Mouse (Mus musculus) forebrain, postnatal 0 days (tissue): ENCODE results near the gene Iqschfp. TPM values are rescaled to one million over a fixed set of nuclear protein-coding genes. Genes with fewer than 3 reads are reported as not detected.

Experiments used
- ATAC-seq: fragments of 200-750 bp; cut with Nextera tagmentation; 2 replicates; pipeline ENCODE4 v1.8.0; 2017; ENCODE audit warnings: mild to moderate bottlenecking, moderate library complexity
- DNase-seq: peaks from one replicate; pipeline ENCODE4 v3.0.0-alpha.2; 2015
- H3K27ac ChIP-seq: fragments of 300-500 bp; sonication (generic); 2 replicates; pipeline ENCODE4 v1.5.1; 2014; ENCODE audit warnings: low read depth, mild to moderate bottlenecking, antibody characterized with exemption, low read length, moderate library complexity, mixed read lengths
- H3K27me3 ChIP-seq: fragments of 300-500 bp; sonication (generic); 2 replicates; pipeline ENCODE4 v1.6.1; 2014; ENCODE audit warnings: mild to moderate bottlenecking, low read length, mixed read lengths; ENCODE audit not compliant: insufficient read depth
- H3K36me3 ChIP-seq: fragments of 300-500 bp; sonication (generic); 2 replicates; pipeline ENCODE4 v1.6.1; 2014; ENCODE audit warnings: mild to moderate bottlenecking, moderate library complexity; ENCODE audit not compliant: insufficient read depth
- H3K4me1 ChIP-seq: fragments of 300-500 bp; sonication (generic); 2 replicates; pipeline ENCODE4 v1.6.1; 2014; ENCODE audit warnings: antibody characterized with exemption; ENCODE audit not compliant: insufficient read depth
- H3K4me2 ChIP-seq: fragments of 300-500 bp; sonication (generic); 2 replicates; pipeline ENCODE4 v1.6.1; 2014; ENCODE audit warnings: low read depth, mild to moderate bottlenecking, moderate library complexity
- H3K4me3 ChIP-seq: fragments of 300-500 bp; sonication (generic); 2 replicates; pipeline ENCODE4 v1.5.1; 2014; ENCODE audit warnings: low read depth, low read length, mixed read lengths
- H3K9ac ChIP-seq: fragments of 300-500 bp; sonication (generic); 2 replicates; pipeline ENCODE4 v1.6.1; 2014; ENCODE audit warnings: mild to moderate bottlenecking
- H3K9me3 ChIP-seq: fragments of 300-500 bp; sonication (generic); 2 replicates; pipeline ENCODE4 v1.6.1; 2016; ENCODE audit warnings: low read length
- CTCF ChIP-seq: sonication (generic); IDR thresholded peaks from 2 replicates; pipeline ENCODE4 v1.5.1; 2016; ENCODE audit warnings: antibody characterized with exemption, control low read depth, low read depth
- WGBS: fragments of 180-500 bp; shearing (Covaris S2); extraction: QIAGEN DNeasy Blood & Tissue Kit; methylation state at CpG from one replicate; pipeline ENCODE4 v1.1.7; 2014; 5-methylcytosine and 5-hydroxymethylcytosine counted together
- polyA plus RNA-seq: library from polyadenylated mRNA; unstranded; fragments of >200 nt; fragmentation: Nextera tagmentation; extraction: Ambion mirVana; gene quantifications from 2 replicates; pipeline ENCODE4 v1.2.1, GENCODE M21; 2015
- total RNA-seq: library from RNA; depleted of rRNA; stranded (reverse); fragments of >200 nt; gene quantifications from 2 replicates; pipeline ENCODE4 v1.2.3, GENCODE M21; 2014

The Iqschfp gene
- total and polyA plus RNA-seq, 2 experiments from 2014 or later: 6.6 to 8.8 TPM

DNA sequence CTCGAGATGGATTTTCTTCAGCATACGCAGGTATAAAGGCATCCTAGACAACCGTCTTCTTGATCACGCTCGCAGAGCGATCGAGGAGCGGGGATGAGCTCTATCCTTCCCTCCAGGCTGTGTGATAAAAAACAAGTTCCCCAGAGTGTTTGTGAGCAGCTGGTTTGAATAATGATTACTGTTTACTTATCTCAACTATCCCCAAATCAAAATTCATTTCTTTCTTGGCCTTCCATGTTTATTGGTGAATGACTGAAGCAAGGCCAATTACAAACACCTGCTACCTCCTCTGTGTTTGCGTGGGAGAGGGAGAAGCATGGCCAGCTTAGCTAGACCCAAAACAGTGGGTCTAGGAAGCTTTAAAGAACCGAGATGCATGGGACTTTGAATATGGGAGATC, 712.9 kb downstream of the Iqschfp start:
- no peak overlapping the region for H3K4me2 ChIP-seq
- no peaks in the 10 kb centered on the region for H3K36me3 ChIP-seq
- H3K27ac ChIP-seq: 0 out of 2 replicates have a peak overlapping the region, but pooled peaks have one; percentile 0
- H3K9me3 ChIP-seq: no peaks in the 10 kb centered on the region
- 54% methylated on average over 10 of the region's 10 CpGs for WGBS
- DNase-seq (no peak), ATAC-seq (peak; percentile 34)
- no peak overlapping the region for H3K4me3 ChIP-seq
- no peaks in the 10 kb centered on the region for H3K4me1 ChIP-seq
- TF ChIP-seq CTCF: no peak
- H3K27me3 ChIP-seq: no peaks in the 10 kb centered on the region
- no peak overlapping the region for H3K9ac ChIP-seq

DNA sequence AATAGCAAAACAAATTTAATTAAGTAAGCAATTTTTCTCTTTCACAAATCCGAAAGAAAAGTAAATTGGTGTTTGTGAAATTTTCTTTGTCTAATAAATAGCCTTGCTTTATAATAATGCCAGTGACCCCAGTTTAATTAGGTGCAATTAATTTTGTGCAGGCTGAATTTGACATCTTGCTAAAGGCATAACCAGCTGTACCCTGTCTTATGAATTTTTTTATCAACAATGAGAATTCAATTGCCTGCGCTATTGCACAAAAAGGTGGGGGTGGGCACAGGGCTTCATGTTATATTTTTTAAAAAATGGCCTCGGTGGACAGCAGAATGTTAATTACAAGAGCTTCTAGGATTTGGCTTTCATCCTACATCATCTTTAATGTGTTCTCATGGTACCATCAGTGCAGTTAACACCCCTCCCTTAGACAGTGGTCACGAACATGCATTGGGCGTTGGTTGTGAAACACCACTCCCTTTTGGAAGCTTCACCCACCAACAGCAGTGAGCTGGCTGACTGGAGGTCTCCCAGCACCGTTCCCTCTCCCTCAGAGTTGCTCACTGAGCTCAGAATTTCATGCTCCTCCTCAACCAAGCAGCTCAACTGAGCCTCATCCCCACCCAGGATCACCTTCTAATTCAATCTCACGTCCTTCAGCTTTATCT, 714.0 kb downstream of the Iqschfp start:
- no peaks in the 10 kb centered on the region for H3K9me3 ChIP-seq
- H3K9ac ChIP-seq: no peak overlapping the region
- TF ChIP-seq CTCF: no peak
- DNase-seq (no peak), ATAC-seq (no peak)
- WGBS: 63% methylated on average over 7 of the region's 7 CpGs
- no peaks in the 10 kb centered on the region for H3K27me3 ChIP-seq
- no peak overlapping the region for H3K4me3 ChIP-seq
- no peak overlapping the region for H3K4me2 ChIP-seq
- peak overlapping the region; percentile 29; the same call in 1 of the 2 replicates for H3K27ac ChIP-seq
- H3K36me3 ChIP-seq: no peaks in the 10 kb centered on the region
- no peaks in the 10 kb centered on the region for H3K4me1 ChIP-seq

DNA sequence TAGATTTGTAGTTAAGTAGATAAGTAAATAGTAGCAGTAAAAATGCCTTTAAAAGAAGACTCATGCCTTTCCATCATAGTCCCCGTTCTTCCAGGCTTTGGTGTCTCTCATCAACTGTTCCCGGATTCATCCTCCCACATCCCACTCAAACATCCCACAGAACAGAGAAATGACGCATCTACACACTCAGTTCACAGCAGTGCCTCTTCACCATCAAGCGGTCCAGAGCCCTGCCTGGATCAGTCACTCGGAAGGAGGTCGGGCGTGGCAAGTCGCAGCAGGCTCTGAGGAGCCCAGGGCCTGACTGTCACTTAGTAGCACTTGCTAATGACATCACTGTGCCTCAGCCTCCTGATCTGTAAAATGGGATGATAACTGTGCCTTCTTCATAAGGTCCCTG, 714.7 kb downstream of the Iqschfp start:
- WGBS: 93% methylated on average over 8 of the region's 8 CpGs
- DNase-seq: no peak

DNA sequence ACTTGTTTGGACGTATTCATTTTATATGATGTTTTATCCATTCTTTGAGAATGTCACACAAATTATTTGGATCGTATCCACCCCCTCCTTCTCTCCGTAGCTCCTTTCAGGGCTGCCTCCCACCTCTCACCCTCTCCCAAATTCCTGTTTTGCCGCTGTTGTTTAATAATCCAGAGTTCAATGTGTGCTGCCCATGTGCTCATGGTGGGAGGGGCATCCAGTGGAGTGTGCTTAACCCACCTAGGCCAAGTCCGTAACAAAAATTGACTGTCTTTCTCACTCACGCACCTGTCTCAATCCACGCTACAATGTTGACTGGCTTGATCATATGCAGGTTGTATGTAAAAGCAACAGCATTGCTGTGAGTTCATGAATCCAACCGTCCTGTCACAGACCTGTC, 715.3 kb downstream of the Iqschfp start:
- Histone ChIP-seq H3K4me1 (no peaks in the 10 kb centered on the region), H3K27me3 (no peaks in the 10 kb centered on the region), H3K9me3 (no peaks in the 10 kb centered on the region), H3K36me3 (no peaks in the 10 kb centered on the region), H3K9ac (no peak overlapping the region), H3K27ac (no peak overlapping the region), H3K4me2 (no peak overlapping the region), H3K4me3 (no peak overlapping the region)
- 88% methylated on average over 8 of the region's 8 CpGs for WGBS
- ATAC-seq (no peak), DNase-seq (no peak)
- TF ChIP-seq CTCF: no peak

More for the DNA sequence above, 714.7 kb downstream of the Iqschfp start:
- H3K4me2 ChIP-seq: no peak overlapping the region
- H3K9ac ChIP-seq: no peak overlapping the region
- no peaks in the 10 kb centered on the region for H3K36me3 ChIP-seq
- no peak for TF ChIP-seq CTCF
- no peaks in the 10 kb centered on the region for H3K9me3 ChIP-seq
- H3K4me1 ChIP-seq: no peaks in the 10 kb centered on the region
- ATAC-seq: no peak
- no peaks in the 10 kb centered on the region for H3K27me3 ChIP-seq
- no peak overlapping the region for H3K27ac ChIP-seq
- H3K4me3 ChIP-seq: no peak overlapping the region

DNA sequence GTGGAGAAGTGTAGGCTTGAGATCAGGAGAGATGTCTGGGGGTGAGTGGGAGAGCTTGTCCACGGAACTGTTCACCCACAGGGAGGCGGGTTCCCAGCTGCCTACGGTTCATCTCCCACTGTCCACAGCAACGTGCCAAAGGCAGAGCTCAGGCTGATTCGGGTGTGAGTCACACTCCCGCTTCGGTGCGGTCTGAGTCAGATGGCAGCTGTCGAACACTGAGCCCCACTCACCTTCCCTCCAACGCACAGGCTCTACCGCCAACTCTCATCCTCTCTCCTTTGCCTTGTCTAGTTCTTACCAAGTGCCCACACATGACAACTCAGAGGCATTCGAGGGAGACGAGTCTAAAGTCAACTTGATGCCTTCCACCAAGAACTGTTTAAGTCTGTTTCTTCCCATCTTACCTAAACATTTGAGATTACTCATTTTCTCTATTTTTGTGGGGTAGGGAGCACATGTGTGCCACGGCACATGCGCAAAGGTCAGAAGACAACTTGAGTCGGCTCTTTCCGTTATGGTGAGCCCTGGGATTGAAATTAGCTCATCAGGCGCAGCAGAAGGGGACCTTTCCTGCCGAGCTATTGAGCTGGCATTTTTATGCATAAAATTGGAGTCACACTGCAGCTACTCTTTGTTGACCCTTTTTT, 716.9 kb downstream of the Iqschfp start:
- Histone ChIP-seq H3K9me3 (no peaks in the 10 kb centered on the region), H3K4me3 (no peak overlapping the region)
- 65% methylated on average over 19 of the region's 19 CpGs for WGBS

DNA sequence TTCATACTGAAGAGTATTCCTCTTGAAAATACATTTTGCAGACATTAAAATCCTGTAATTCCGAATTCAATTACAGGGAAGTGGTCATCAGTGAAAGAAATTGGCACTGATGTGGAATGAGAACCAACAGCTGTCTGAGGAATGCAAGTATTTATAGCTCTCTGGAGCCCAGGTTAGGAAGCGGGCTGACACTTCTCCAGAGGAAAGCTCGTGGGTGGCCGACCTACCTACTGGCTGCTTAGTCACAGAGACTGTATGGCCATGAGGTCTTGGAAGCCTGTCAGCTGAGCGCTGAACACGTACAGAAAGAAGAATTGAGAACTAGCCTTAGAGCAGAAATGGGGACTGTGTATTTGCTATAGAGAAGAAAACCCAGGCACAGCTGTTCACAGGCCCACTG, 718.0 kb downstream of the Iqschfp start:
- Histone ChIP-seq H3K27ac (no peak overlapping the region), H3K9me3 (no peaks in the 10 kb centered on the region), H3K4me3 (no peak overlapping the region), H3K4me1 (no peaks in the 10 kb centered on the region), H3K4me2 (no peak overlapping the region), H3K9ac (no peak overlapping the region), H3K36me3 (0 out of 2 replicates have a peak, but pooled peaks cover 3% of the 10 kb centered on the region), H3K27me3 (no peaks in the 10 kb centered on the region)
- no peak for TF ChIP-seq CTCF
- ATAC-seq (no peak), DNase-seq (no peak)
- WGBS: 75% methylated on average over 6 of the region's 6 CpGs

More for the DNA sequence above, 716.9 kb downstream of the Iqschfp start:
- H3K4me2 ChIP-seq: no peak overlapping the region
- no peaks in the 10 kb centered on the region for H3K4me1 ChIP-seq
- ATAC-seq (no peak; the same call in 1 of the 2 replicates), DNase-seq (no peak)
- no peaks in the 10 kb centered on the region for H3K27me3 ChIP-seq
- TF ChIP-seq CTCF: no peak
- 0 out of 2 replicates have a peak, but pooled peaks cover 3% of the 10 kb centered on the region for H3K36me3 ChIP-seq
- H3K27ac ChIP-seq: no peak overlapping the region
- no peak overlapping the region for H3K9ac ChIP-seq

DNA sequence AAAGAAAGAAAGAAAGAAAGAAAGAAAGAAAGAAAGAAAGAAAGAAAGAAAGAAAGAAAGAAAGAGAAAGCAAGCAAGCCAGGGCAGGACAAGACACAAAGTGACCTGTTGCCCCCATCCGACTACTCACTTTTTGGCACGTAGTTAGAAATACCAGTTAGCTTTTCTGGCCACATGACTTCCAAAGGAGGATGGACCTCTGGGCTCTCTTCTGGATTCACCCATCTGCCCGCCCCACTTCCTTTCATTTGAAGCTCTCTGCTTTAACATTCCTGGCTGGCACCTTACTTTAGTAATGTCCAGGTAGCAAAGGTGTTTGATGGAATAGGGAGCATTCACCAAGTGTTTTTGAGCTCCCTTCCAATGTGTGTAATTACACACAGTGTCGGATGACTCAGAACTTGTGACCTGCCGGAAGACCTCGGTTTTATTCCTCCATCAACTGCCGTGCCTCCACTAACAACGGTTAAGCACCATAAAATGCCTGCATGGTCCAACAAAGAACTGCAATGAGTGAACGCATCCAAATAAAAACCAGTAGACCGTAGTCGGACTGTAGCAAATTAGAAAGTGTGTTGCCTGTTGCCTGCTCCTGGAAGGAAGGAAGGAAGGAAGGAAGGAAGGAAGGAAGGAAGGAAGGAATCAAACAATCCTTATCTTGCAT, 718.7 kb downstream of the Iqschfp start:
- Histone ChIP-seq H3K36me3 (0 out of 2 replicates have a peak, but pooled peaks cover 3% of the 10 kb centered on the region), H3K27ac (no peak overlapping the region), H3K4me2 (no peak overlapping the region), H3K9me3 (no peaks in the 10 kb centered on the region), H3K9ac (no peak overlapping the region), H3K4me3 (no peak overlapping the region), H3K4me1 (no peaks in the 10 kb centered on the region), H3K27me3 (no peaks in the 10 kb centered on the region)
- DNase-seq: no peak
- 88% methylated on average over 11 of the region's 11 CpGs for WGBS
- no peak for TF ChIP-seq CTCF
- ATAC-seq: no peak
